Mouse (Mus musculus): ENCODE data around the gene Fbxo8.

Gene Fbxo8

GRCm38 (mm10) chr8:56611736-56612135 is 60.8 kb downstream of the Fbxo8 start:
- no peak for DNase-seq (ENCODE audit: low spot score in 2 of 2)

GRCm38 (mm10) chr8:56614235-56614634 is 63.3 kb downstream of the Fbxo8 start:
- DNase-seq (ENCODE audit: low spot score in 2 of 2): no peak

- peak in 1 of 2 experiments; percentile 48 for DNase-seq (ENCODE audit: low spot score in 2 of 2)
Observed at GRCm38 (mm10) chr8:56615005-56615404, 64.1 kb downstream of the Fbxo8 start.

GRCm38 (mm10) chr8:56616260-56616659 is 65.4 kb downstream of the Fbxo8 start:
- no peak for DNase-seq (ENCODE audit: low spot score in 2 of 2)

GRCm38 (mm10) chr8:56617271-56617670 is 66.4 kb downstream of the Fbxo8 start:
- DNase-seq (ENCODE audit: low spot score in 2 of 2): no peak

GRCm38 (mm10) chr8:56619056-56619455 is 68.2 kb downstream of the Fbxo8 start:
- no peak for DNase-seq (ENCODE audit: low spot score in 2 of 2)

- DNase-seq (ENCODE audit: low spot score in 2 of 2): no peak
Observed at GRCm38 (mm10) chr8:56619571-56619970, 68.7 kb downstream of the Fbxo8 start.

GRCm38 (mm10) chr8:56620691-56621090 is 69.8 kb downstream of the Fbxo8 start:
- no peak for DNase-seq (ENCODE audit: low spot score in 2 of 2)

DNA sequence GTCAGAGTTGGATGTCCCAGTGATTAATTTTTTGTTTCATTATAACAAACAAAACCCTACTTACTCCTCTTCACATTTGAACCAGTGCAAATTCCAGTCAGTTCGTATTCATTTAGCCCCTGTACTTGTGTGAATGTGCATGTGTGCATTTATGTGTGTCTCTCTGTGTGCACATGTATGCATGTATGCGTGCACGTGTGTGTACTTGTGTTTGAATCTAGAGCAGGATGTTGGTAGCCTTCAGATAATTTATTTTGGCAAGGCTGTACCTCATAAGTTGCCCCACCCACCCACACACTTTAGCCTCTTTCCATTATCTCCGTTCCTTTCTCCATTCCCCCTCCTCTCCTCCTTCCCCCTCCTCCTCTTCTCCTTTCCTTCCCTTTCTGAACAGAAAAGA is 70.2 kb downstream of the Fbxo8 start:
- DNase-seq (ENCODE audit: low spot score in 2 of 2): no peak

DNA sequence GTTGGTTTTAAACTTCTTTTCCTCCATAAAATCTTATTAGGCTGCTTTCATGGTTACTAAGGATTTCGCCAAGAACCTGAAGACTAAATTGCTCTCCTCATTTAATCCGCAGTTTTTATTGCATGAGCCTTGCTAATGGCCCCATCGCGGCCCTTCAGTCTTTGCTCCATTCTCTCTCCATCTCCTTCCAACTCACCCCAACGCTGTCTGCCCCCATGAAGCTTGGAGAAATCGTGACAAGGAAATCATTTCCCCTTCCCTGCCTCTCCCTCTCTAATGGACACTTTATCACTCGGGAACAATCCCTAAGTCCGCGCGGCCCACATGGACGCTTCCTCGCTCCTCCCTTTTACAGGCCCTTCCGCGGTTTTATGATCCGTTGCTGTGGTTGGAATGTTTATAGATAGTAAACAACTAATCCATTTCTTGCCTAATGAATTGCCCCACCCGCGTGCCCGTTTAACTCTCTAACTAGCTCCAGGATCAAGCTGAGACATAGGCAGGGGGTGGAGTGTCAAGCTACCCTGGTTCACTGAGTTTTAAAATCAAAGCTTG is 71.7 kb downstream of the Fbxo8 start:
- DNase-seq (ENCODE audit: low spot score in 2 of 2): no peak

GRCm38 (mm10) chr8:56623346-56623745 is 72.5 kb downstream of the Fbxo8 start:
- no peak for DNase-seq (ENCODE audit: low spot score in 2 of 2)

GRCm38 (mm10) chr8:56629160-56629559 is 78.3 kb downstream of the Fbxo8 start:
- DNase-seq (ENCODE audit: low spot score in 2 of 2): no peak

DNA sequence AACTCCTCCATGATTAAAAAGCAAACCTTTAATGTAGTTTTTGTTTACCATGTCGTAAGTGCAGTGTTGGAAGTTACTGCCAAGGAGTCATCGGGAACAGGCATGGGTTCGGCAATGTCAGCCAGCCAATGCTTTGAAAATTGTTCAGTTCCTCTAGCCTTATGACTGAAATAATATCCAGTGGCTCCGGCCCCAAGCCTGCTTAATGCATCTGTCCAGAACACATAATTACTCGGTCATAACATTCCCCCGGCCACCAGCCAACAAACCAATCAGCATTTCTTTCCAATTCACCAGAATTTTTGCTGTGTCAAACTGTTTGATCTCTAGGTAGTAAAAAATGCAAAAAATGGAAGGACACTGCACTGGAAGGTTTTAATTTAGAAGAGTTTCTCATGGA is 88.4 kb downstream of the Fbxo8 start:
- no peak for DNase-seq (ENCODE audit: low spot score in 2 of 2)

Data from frontal cortex, postnatal 25 days (tissue).